Mouse (Mus musculus) heart, adult 8-10 months (tissue): ENCODE results near the gene Myo18b. TPM values are rescaled to one million over a fixed set of nuclear protein-coding genes. Genes with fewer than 3 reads are reported as not detected.

ENCODE experiments used
- total RNA-seq, 4 experiments: library from RNA; stranded (reverse); gene quantifications; 2 replicates each; pipeline ENCODE4 v1.2.4; 2022

Myo18b gene
- total RNA-seq, 4 experiments from 2014 or later = 211 to 246 (median 225) TPM

Other genes starting within 250 kb of the Myo18b start
- 1 to 10 TPM; 3.5 to 5.2 (median 4.6) TPM for gene Grk3, start 119.4 kb upstream of the Myo18b start, total RNA-seq
- gene Crybb2, start 173.8 kb upstream of the Myo18b start, total RNA-seq = not detected
- 1 to 10 TPM in 1 of 4 experiments, under 1 TPM in 3; 0.92 to 1.3 (median 0.93) TPM for gene Crybb3, start 185.2 kb upstream of the Myo18b start, total RNA-seq